Mouse (Mus musculus): ENCODE measurements around the gene Gba2.
"Not testable (repeated sequence)": the region's sequence is repeated elsewhere in the genome, so short reads cannot be mapped to it uniquely, and the experiment has no call there.

DNA sequence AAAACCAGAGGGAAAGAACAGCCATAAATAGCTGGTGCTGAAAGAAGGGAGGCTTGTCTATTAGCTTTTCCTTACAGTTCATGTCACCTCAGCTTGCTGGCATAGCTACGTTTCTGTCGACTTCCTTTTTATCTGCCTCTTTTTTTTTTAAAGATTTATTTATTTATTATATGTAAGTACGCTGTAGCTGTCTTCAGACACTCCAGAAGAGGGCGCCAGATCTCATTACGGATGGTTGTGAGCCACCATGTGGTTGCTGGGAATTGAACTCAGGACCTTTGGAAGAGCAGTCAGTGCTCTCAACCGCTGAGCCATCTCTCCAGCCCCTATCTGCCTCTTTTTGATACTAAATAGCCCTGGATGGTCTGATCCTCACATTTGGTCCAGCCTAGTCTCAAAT is 26.8 kb downstream of the Gba2 start:
- TF ChIP-seq CTCF (IDR thresholded peaks at IDR 0.05; ENCODE audit: borderline replicate concordance, insufficient read depth, low read depth, low read length); POLR2A (IDR thresholded peaks at IDR 0.05; ENCODE audit: borderline replicate concordance, insufficient read depth, low read length): not testable (repeated sequence)

All from cerebellum, adult 2 months (tissue).